Mouse (Mus musculus) bone marrow, adult 2 months (tissue): Measurements from ENCODE around the gene AF067061.
"Not testable (repeated sequence)": the region's sequence is repeated elsewhere in the genome, so short reads cannot be mapped to it uniquely, and the experiment has no call there.

Experiments
- CTCF ChIP-seq: fragments of 200-500 bp; IDR thresholded peaks from 2 replicates; pipeline ENCODE4 v1.5.1; 2011; ENCODE audit warnings: low read length, control low read depth; ENCODE audit not compliant: control insufficient read depth, insufficient read depth
- POLR2A ChIP-seq: fragments of 200-500 bp; IDR thresholded peaks from 2 replicates; pipeline ENCODE4 v1.6.1; 2011; ENCODE audit warnings: low read depth, mild to moderate bottlenecking, control low read depth, low read length, borderline replicate concordance; ENCODE audit not compliant: control insufficient read depth

- not testable (repeated sequence) for TF ChIP-seq POLR2A
- TF ChIP-seq CTCF: peak; percentile 15; the same call in 1 of the 2 replicates
Measured at GRCm38 (mm10) chr13:120220922-120221321, 42.0 kb upstream of the AF067061 start.
